Mouse (Mus musculus) left cerebral cortex, postnatal 25 days (tissue): Measurements from ENCODE around the gene Smpd1. TPM values are rescaled to one million over a fixed set of nuclear protein-coding genes. Genes with fewer than 3 reads are reported as not detected.

Experiments
- DNase-seq, 2 experiments: peaks; one replicate each; pipeline ENCODE4 v3.0.0; 2022; ENCODE audit warnings: low spot score in 2 of 2, mixed read lengths in 1 of 2
- intact Hi-C: fragments of 180-260 bp; cut with DNase I; formaldehyde crosslinking; loops from one replicate; pipeline ENCODE4 v1.15.1; 2025
- total RNA-seq, 2 experiments: library from RNA; stranded (reverse); gene quantifications; 2 replicates each; pipeline ENCODE4 v1.2.3; 2021

Smpd1 gene
- total RNA-seq, 2 experiments from 2014 or later, result 103 to 111 TPM

DNA sequence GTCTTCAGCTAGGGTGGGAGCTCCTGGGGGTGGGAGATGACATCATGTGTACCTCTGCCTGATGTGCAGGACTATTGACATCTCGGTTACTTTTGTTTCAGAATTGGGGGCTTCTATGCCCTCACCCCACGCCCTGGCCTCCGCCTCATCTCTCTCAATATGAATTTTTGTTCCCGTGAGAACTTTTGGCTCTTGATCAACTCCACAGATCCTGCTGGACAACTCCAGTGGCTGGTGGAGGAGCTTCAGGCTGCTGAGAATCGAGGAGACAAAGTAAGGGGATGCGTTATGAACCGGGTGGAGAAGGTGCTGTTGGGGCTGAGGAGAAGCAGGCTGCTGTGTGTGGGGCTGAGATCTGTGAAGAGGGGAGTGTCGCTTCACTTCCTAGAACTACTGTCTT lies 2.2 kb downstream of the Smpd1 start:
- peak; percentile 16 to 19 for DNase-seq
- intact Hi-C loops, result loop anchor here (1.0 to 2.0 kb wide), 2 partner anchors 10 to 188 kb away; partner anchors contain the start of gene Taf10

DNA sequence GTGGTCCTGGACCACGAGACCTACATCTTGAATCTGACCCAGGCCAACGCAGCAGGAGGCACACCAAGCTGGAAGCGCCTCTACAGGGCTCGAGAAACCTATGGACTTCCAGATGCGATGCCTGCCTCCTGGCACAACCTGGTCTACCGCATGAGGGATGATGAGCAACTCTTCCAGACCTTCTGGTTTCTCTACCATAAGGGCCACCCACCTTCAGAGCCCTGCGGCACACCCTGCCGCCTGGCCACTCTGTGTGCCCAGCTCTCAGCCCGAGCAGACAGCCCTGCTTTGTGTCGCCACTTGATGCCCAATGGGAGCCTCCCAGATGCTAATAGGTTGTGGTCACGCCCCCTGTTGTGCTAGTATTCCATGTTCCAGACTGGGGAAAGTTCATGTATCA lies 3.5 kb downstream of the Smpd1 start:
- peak; percentile 14 to 28 for DNase-seq
- intact Hi-C loops, result loop anchor here (2.0 kb wide), 1 partner anchor 187 kb away; the partner anchor contains the start of gene Taf10

DNA sequence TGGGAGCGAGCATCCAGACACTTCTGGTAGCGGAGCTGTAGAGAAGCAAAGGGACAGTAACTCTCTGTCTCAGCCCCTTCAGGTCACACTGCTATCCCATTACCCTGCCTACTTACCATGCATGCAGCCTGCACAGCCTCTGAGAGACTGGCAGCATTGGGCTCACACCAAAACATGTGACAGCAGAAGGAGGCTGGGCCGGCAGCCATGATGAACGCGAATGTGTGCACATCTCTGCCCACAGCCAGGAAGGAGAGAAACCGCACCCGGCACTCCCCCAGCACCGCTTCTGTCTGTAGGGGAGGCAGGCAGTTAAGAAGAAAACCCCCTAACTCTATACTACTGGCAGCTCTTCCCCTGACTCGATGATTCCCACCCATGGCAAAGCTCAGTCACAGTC lies 4.9 kb downstream of the Smpd1 start:
- intact Hi-C loops, result no loop called here
- peak; percentile 69 to 94 for DNase-seq

GRCm38 (mm10) chr7:105562317-105562716 lies 8.2 kb downstream of the Smpd1 start:
- intact Hi-C loops, result no loop called here
- DNase-seq, result peak in 1 of 2 experiments; percentile 35

- DNase-seq, result peak; percentile 6 to 79
- intact Hi-C loops, result no loop called here
Observed at GRCm38 (mm10) chr7:105563367-105563766, 9.2 kb downstream of the Smpd1 start.

DNA sequence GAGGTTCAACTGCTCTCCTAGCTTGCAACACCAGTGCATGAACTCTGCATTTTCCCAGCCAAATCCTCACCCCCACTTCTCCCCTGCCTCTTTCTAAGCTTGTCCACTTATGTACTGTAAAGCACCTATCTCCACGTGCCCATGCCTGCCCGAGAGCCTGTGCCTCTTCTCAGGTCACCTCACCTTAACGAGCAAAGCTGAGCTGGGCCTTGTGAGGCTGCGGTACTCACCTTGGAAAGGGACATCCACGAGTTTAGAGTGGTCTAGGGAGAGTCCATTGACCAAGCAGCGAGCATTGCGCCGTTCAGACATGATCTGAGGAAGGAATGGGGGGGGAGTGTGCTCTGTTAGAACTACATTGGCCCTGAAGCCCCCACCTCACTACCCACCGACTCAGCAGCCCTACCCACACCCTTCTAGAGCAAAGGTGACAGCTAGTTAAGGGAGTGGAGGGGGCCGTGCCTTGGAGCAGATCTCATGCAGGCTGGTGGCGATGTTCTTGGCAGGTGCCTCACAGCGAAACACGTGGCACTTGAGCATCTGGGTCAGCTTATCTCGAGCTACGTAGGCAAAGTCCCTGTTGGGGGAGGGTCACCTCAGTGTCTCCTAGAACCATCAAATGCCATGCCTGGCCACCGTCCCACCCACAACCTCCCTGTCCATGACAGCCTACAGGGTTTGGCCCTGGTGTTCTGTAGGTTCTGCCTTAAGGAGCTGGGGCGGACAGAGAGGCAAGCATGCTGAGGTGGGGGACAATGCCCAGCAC lies 11.1 kb downstream of the Smpd1 start:
- intact Hi-C loops, result no loop called here
- DNase-seq, result peak; percentile 39 to 76

GRCm38 (mm10) chr7:105568583-105568982 lies 14.4 kb downstream of the Smpd1 start:
- intact Hi-C loops, result no loop called here

GRCm38 (mm10) chr7:105568988-105569471 lies 14.9 kb downstream of the Smpd1 start:
- intact Hi-C loops, result no loop called here
- DNase-seq, result peak; percentile 91 to 97

More at GRCm38 (mm10) chr7:105568583-105568982, 14.4 kb downstream of the Smpd1 start:
- DNase-seq, result peak; percentile 79 to 91

GRCm38 (mm10) chr7:105569512-105570496 lies 15.6 kb downstream of the Smpd1 start:
- intact Hi-C loops, result no loop called here
- DNase-seq, result peak in 1 of 2 experiments; percentile 51

- intact Hi-C loops, result no loop called here
- no peak for DNase-seq
Observed at GRCm38 (mm10) chr7:105570756-105571155, 16.6 kb downstream of the Smpd1 start.

- intact Hi-C loops, result no loop called here
- DNase-seq, result peak; percentile 27 to 70
Observed at GRCm38 (mm10) chr7:105572949-105573348, 18.8 kb downstream of the Smpd1 start.

- intact Hi-C loops, result no loop called here
- peak in 1 of 2 experiments; percentile 7 for DNase-seq
Observed at GRCm38 (mm10) chr7:105574537-105574936, 20.4 kb downstream of the Smpd1 start.

DNA sequence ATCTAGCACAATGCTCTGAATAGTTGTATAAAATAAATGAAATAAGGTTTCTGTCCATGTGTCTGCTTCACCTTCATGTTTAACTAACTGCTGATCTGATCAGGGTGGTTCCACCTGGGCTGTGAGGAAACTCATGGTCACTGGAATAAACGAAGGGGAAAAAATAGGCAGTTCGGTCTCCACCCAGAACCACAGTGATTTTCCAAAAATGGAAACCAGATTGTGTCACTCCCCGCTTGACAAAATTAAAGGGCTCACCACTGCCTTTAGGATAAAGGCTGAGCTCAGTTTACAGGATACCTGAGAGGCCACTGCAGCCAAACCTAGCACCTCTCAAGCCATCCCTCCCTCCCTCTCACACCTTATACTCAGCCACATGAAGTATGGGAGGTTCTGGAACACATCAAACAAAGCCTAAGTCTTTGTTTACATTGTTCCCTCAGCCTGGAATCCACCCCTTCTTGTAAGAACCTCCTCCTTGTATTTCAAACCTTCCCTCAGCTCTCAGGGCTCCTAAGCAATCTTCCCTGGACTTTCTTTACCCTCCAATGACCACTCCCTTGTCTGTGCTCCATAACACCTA lies 22.1 kb downstream of the Smpd1 start:
- intact Hi-C loops, result no loop called here
- DNase-seq, result peak in 1 of 2 experiments; percentile 61

DNA sequence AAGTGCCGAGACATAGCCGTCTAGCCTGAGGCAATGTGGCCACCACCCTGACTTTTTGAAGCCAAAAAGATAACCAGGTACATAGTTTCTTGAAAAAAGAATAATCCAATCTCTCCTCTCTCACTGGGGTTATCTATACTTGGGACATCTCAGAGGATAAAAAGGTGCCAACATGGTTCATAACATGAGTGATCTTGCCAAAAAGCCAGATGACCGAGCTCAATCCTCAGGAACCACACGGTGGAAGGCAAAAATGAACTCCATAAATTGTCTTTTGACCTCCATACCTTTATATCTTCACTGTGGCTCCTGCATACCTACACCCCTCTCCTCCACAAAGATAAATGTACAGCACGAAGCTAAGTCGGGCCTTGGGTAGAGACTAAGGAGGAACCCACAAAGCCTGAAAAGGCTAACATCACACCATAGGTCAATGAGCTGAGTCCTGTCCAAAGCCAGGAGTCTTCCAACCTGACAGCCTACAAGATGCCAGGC lies 23.3 kb downstream of the Smpd1 start:
- intact Hi-C loops, result no loop called here
- DNase-seq, result no peak

DNA sequence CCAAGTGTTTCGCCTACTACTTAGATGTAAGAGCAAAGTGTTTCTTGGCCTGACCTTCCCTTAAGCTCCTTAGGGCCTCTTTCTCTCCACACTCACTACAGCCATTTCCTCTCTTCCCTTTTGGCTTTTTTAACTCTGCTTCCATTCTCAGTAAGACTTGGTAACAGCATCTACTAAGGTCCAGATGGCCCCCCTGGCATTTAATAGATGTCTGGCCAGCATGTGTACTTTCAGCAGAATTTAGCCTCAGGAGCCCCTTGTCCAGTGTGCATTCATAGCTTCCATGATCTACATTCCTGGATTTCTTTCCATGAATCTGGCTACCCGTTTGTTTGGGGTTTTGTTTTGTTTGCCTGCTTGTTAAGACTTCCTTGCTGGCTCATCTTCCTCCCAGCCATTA lies 24.3 kb downstream of the Smpd1 start:
- DNase-seq, result no peak
- intact Hi-C loops, result no loop called here

DNA sequence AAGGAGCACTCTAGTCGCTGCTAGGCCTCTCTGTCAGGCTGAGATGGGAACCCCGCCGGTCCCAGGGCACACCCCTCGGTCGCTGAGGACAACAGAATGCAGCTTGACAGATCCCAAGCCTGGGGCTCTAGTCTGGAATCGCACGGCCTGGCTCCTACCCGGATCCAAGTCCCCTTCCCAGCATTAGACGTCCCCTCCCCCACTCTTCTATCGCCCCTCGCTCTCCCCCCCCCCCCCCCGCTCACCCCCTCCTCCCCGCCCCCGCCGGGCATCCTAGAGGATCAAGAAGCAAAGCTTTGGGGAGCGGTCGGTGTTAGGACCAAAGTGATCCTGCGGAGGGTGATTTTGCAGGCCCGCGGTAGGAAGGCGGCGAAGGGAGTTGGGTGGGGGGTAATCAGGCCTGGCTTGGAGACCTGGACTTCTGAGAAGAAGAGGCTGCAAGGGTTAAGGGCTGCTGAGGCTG lies 26.5 kb downstream of the Smpd1 start:
- peak in 1 of 2 experiments; percentile 37 for DNase-seq
- intact Hi-C loops, result loop anchor here (2.0 kb wide), 2 partner anchors 26 to 52 kb away; partner anchors contain the start of genes Smpd1 and Trim3

GRCm38 (mm10) chr7:105581094-105581703 lies 27.0 kb downstream of the Smpd1 start, which contains the start of gene Apbb1:
Apbb1 (minus strand) TSS chr7:105581653.
- intact Hi-C loops, result loop anchor here (2.0 kb wide), 2 partner anchors 26 to 52 kb away; partner anchors contain the start of genes Smpd1 and Trim3
- DNase-seq, result peak; percentile 83 to 84

DNA sequence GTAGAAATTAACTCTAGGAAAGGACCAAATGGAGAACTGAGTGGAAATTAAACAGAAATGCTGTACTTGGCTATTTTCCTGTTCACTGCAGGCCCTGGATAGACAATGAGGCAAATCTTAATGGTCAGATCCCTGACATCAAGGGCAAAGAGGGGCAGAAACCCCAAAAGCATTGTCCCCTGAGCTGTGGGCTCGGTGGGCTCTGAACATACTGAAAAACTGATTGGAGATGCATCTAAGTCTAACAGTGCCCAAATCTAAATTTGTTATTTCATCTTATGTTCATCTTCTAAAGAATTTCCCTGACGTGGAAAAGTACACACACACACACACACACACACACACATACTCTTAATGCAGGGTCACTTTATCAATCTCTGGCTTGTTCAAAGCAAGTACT lies 27.8 kb downstream of the Smpd1 start:
- no peak for DNase-seq
- intact Hi-C loops, result loop anchor here (2.0 kb wide), 2 partner anchors 27 to 51 kb away; partner anchors contain the start of genes Smpd1 and Trim3
